Mouse (Mus musculus) CD4-positive, CD25-positive, alpha-beta regulatory T cell, adult 4 months (primary cell): ENCODE measurements around the gene Zyx. TPM values are rescaled to one million over a fixed set of nuclear protein-coding genes. Genes with fewer than 3 reads are reported as not detected.
A peak's percentile ranks its signal among the peaks of the same experiment; 100 is the strongest.

ENCODE experiments used
- ATAC-seq: one replicate; pipeline ENCODE4 v1.8.0; 2017
- polyA plus RNA-seq, 2 experiments: library from polyadenylated mRNA; unstranded; fragments of 100-300 nt; shearing (Covaris generic); gene quantifications; one replicate each; pipeline ENCODE4 v1.2.1; 2017

The Zyx gene
- polyA plus RNA-seq, 2 experiments from 2014 or later: 37.2 to 50.6 TPM

DNA sequence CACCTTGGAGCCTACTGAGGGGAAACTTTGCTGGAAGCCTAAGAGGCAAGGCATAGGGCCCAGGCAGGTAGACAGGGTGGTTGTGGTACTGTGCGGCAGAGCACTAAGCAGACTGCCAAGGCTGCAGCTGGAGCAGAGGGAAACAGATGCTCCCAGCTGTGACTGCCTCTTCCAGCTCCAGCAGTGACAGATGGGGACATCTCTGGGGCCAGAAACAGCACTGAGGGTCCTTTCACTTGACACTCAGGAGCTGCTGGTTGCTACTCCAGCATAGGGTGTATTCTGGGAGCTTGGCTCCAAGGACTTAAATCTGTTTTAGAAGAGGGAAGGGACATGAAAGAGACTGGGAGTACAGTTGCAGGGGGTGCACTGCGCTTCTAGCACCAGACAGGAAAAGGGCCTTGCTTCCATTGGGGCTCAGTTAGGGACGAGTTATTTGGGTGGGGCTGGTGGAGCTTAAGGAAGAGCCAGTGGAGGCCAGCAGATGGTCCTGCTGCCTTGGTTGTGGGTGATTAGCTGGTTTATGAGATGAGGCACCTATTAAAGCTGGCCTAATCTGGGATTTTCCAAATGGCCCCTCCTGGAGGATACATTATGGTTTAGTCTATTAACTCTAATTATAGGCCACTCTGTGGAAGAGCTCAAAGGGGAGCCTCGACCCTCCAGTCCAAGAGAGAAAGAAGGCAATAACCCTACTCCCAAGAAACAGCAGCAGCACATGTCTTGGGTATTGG lies 21.4 kb downstream of the Zyx start:
- ATAC-seq: no peak

DNA sequence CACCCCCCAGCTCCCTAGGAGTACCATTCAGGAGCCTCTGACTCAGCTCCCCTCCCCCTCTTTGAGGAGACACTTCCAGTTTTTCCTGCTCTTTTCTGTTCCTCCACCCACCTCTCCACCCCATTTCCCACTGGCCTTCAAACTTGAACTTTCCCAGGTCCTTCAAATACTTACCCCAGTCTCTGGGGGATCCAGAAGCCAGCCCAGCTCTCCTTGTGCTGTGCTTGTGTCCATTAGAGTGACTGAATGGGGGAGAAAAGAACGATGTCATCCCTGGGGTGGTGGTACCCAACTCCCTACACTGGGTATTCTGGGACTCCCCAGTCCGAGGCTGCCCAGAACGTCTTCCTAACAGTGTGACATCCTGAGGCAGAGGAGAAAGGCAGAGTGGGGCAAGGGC lies 22.6 kb downstream of the Zyx start:
- ATAC-seq: no peak

DNA sequence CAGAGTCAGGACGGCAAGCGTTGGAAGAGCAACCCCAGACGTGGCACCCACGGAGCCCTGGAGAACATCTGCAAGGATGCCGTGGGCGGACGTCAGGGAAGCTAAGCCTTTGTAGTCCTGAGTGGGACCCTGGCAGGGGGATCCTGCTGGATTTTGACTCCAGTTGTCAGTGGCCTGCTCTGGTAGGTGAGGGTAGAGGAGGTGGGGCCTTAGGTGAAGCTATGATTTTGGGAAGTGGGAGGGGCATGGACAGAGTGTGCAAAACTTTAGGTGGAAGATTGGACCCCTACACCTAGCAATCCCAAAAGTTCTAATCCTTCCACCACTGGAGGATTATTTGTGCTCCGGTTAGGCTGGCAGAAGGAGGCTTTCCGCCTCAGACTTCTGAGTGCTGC lies 23.0 kb downstream of the Zyx start:
- ATAC-seq: no peak

DNA sequence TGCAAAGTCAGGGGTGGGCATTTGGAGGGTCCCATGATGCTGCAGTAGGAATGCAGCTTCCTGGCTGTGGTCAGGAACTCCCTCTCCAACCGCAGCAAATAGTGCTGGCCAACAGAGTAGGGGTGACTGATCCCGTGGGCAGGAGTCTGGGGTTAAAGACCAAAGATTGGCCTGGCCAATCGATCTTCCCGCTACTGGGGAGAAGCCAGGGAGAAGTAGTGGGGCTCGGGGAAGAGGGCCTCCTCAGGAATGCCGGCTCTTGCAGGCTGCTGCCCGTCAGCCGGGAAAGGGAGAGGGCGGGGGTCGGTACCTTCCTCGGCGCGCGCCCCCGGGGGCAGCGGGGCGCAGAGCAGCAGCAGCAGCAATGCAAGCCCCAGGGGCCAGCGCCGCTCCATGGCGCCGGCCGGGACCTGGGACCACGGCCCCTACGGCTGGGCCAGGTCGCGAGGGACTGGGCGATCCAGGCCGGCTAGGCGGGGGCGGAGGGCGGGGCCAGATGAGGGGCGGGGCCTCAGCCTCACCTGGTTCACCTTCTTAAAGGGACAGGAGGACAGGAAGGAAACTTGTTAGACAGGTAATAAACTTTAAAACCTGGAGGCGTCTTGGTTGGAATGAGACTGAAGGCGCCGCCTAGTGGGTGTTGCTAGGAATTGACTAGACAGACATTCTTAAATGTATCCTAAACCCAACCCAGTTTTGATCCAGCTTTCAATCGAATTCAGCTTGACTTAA lies 23.6 kb downstream of the Zyx start, which contains the start of gene Epha1:
Gene Epha1 (minus strand): TSS at position 453 of the 732 bp plus-strand sequence.
- ATAC-seq: peak; percentile 76

DNA sequence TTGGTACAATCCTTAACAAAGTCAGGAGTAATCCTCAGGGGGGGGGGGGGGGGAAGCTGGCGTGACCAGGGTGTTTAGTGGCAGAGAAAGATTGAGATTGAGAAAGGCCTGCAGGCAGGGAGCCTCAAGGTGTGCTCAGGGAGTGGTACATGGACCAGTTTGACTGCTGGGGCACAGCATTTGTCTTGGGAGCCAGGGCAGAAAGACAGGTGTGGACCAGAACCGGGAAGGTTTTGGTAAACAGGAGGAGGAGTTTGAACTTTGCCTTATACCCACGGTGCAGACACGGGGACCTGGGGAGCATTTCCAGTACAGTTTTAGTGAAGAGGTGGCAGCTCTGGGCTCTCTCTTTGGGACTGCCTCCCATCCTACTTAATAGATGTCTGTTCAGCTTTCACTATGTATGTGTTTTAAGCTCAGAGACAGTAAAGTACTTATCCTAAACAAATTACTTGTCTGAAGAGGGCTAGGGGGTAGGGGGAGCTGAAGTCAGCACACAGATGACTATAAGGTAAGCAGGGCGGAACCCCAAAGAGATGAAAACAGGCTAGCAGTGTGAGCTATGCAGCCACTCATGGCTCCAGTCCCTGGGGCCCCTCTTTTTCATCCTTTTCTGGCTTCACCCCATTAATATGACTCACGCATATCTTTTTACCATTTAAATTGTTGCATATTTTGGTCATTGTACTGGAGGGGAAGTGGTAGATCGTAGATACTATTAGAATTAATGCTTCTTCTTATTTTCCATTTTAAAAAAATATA lies 24.4 kb downstream of the Zyx start:
- ATAC-seq: no peak

DNA sequence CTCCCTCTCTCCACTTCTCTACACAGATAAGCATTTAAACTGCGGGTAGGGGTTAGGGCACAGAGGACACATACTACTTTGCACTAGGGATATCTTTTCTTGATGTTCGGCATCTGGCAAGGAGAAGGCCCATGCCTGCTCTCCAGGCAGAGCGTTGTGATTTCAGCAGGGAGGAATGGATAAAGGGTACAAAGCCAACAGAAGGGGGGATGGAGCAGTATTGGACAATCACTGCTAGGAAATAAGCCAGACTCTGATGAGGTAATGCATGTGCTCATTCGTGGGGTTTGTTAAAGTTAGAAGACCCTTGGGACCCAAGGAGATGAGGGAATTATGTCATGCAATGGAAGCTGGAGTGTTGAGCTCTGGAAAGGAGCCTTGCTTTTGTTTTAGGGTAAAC lies 25.3 kb downstream of the Zyx start:
- ATAC-seq: no peak

DNA sequence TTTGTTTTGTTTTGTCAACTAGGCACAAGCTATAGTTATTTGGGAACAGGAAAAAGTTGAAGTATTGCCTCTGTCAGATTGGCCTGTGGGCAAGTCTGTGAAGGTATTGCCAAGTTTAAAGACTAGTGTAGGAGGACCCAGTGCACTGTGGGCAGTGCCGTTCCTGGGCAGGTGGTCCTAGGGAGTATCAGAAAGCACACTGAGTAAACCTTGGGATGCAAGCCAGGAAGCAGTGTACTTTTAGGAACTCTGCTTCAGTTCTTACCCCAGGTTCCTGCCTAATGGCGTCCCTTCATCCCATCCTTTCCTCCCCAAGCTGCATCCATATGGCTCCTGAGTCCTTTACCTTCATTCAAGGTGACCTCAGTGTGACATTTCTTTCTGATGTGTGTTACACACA lies 25.7 kb downstream of the Zyx start:
- ATAC-seq: no peak

DNA sequence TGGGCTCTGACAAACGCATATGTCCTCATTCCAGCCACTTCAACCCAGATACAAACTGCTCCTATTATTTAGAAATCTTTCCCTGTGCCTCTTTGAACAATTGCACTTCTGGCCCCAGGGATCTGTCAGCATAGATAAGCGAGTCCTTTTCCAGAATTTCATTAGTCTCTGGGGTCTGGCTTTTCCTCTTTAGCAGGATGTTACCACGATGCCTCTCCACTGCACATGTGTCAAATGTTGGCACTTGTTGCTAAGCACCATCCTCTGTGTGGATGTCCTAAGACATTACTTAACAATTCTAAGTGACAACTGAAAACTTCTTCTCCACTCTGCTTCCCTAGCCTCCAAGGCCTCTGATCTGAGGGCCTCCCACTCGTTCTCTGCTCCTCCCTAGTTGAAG lies 26.6 kb downstream of the Zyx start:
- ATAC-seq: no peak

DNA sequence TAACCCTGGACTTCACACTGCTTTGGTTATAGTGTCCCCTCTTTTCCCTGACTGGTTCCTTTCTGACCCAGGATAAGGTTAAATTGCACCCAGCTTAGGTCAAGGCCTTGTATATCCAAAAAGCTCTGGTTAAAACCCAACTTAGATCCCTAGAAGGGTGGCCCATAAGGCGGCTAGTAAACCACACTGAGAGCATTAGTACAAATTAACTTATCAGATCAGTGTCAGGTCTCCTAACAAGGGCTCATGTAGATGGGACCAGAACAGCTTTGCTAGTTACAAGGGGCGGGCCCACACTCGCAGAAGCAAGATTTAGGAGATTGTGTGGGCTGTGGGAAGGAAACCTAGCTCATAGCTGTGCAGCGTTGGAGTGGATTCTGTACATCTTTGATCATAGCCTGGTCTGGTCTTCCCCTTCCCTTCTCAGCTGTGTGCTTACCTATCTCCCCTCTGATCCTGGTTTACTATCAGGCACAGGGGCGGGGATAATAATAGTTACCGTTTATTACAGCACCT lies 27.1 kb downstream of the Zyx start:
- peak; percentile 35 for ATAC-seq

DNA sequence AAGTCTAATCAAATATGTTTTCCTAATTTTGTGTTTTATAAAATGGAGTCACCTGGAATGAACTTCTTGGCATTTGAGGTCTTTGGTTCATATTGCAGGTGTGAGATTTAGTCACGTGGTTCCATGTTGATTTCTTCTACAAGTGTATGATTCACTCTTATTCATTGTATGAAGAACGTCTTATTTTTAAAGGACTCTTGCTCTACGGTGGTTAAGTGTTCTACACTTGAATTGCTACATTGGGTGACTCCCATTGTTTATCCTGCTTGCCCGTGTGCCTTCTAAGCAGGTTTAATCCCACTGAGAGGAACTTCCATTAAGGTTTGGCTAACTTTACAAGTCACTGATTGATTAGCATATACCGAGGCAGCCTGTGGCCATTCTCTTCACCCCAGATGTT lies 27.9 kb downstream of the Zyx start:
- no peak for ATAC-seq

DNA sequence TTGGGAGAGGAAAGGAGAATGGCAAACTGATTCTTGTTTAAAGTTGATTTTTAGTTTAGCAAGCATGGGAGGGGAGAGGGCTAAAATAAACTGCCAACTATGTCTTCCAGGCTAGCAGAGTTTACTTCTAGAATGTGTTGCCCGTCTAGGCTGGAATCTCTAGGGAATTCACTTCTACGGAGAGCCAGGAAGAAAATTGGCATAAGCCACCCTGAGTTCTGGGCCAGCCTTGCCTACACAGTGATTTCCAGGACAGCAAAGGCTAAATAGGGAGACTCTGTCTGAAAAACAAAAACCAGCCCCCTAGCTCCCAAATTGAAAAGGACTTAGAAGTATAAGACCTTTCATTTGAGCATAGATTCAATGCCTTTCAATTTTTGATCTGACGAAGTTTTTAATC lies 30.1 kb downstream of the Zyx start:
- ATAC-seq: no peak

DNA sequence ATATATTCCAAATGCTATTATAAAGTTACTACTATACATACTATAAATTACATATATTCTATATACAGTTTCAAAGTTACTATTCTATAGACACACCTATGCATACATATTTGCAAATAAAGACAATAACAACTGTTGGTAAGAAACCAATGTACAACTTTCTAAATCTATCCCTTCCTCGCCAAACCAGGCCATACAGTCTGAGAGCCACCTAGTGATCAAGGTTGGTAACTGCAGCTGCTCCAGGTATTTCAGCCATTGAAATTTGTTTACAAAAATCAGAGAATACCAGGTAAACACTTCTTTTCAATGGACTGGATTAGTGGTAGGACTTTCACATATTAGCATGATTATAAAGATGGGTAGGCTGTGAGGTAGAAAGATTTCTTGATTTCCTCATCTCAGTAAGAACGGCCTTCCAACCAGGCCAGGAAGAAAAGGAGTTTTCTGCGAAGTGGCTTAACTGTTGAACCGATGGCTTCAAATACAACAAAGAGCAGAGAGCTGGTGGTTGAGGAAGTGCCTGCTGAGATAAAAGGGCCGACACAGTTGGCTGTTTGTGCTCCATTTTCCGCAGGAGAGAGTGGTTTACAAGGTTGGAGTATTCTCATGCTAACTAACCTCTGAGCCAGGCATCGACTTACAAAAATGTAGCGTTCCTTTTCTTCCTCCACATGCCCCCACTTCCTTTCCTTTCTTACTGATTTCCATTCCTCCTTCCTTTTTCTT lies 31.1 kb downstream of the Zyx start:
- ATAC-seq: peak; percentile 77

DNA sequence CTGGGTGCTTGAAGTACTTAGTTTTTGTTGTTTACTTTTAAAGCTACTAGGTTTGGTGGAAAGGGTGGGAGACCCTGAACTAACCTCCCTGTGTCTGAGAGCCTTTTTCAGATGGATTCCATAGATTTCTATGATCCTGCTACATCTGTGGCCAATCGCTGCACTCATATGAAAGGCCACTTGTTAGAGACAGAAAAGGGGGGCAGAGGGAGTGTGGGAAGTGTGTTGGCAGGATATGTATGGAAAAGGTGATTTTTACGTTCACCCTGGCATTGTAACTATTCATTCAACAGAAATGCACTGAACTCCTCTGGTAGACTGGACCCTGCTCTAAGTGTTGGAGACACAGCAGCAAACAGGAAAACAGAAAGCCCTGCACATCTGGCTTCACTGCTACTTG lies 31.8 kb downstream of the Zyx start:
- no peak for ATAC-seq

DNA sequence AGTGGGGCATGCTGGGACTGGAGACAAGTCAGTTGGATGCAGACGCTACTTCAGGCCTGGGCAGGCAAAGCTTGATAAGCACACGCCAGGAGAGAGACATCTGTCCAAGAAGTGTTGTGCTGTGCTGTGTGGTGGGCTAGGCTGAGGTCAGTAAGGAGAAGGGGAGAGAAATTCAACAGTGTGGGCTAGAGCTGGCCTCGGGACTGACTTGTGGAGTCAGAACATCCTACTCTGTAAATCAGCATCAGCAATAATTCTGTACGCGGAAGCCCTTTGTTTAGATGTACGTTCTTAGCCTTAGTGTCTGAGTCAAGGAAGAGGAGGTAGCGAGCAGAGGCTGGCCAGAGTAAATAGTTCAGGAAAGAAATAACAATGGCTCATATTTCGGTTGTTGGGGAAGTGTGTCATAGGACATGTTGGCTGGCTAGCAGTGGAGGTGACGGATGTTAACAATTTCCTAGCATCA lies 32.5 kb downstream of the Zyx start:
- ATAC-seq: no peak

DNA sequence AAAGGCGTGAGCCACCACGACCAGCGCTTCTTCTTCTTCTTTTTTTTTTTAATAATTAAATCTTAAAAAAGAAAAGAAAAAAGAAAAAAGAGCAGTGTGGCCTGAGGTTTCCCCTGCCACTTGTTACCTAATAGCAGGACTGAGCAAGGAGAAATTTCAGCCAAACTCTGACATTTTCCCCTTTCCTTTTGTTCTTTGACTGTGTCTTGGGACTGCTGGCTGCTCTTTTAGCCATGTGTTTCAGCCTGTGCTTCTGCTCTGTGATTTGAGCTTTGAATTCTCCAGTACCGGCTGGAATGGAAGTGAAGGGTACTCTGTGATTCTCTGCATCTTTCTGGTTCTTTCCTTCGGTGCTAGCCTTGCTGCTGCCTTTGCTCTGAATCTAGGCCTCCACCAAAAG lies 33.9 kb downstream of the Zyx start:
- ATAC-seq: no peak

DNA sequence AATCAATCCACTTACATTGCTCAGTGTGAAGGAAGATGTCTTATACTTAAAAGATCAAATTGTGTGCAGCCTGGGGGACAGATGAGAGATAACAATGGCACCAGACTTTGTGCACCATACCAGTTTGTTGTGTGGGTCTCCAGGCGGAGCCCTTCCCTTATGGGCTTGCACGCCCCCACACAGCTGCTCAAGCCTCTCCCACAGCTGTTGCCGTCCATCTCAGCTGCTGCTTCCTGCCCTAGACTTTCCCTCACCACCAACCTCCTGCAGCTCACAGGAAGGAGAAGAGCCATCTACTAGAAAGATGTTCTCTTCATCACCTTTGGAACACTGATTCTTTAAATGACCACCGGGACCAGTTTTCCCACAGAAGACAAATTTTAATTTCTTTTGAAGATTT lies 36.2 kb downstream of the Zyx start:
- no peak for ATAC-seq

DNA sequence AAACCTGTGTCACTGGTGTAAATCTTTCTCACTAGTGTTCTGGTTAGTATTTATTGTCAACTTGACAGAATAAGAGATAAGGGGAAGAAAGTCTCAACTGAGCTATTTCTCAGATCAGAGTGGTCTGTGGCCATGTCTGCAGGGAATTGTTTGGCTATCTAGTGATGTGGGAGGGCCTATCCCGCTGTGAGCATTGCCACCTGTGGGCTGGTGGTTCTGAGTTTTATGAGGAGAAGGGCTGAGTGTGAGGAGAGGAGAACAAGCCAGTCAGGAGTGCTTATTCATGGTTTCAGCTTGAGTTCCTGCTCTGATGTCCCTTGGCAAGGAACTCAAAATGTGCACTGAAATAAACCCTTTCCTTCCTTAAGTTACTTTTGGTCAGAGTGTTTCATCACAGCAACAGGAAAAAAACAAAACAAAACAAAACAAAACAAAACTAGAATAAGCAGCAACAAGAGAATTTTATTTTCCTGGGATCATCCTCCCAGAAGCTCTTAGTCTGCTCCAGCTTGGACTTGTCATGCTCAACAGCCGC lies 42.4 kb downstream of the Zyx start:
- no peak for ATAC-seq

DNA sequence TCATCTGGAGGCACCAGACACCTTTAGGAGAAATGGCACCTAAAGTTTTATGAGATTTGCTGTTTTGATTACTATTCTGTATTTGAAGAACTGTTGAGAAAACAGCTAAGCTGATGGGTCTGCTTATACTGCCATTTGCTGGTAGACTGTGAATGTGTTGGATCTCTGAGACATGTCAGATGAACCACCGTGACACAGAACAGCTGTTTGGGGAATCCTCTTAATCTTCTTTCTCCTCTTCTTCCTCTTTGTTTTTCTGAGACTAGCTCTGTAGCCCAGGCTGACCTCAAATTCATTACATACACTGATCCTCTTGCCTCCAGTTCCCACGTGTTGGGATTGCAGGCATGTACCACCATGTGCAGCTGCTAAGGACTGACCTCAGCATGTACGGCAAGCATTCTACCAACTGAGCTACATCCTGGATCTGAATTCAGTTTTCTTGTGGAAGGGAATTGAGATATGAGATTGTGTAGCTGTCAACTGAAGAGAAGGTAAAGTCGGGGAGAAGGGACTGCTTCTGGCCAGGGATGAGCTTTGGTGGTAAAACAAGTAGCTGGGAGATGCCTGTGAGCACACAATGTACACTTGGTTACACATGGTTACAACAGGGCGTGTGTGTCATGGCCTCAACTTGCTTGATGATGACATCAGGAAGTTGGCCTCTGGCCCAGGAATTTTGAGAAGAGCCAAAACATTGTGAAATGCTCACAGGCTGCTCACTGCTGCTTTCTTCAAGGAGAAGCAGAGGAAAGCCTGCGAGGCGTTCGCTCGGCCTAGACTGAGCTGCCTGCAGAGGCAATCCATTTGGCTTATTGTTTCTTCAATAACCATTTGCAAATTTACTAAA lies 46.8 kb downstream of the Zyx start:
- no peak for ATAC-seq

DNA sequence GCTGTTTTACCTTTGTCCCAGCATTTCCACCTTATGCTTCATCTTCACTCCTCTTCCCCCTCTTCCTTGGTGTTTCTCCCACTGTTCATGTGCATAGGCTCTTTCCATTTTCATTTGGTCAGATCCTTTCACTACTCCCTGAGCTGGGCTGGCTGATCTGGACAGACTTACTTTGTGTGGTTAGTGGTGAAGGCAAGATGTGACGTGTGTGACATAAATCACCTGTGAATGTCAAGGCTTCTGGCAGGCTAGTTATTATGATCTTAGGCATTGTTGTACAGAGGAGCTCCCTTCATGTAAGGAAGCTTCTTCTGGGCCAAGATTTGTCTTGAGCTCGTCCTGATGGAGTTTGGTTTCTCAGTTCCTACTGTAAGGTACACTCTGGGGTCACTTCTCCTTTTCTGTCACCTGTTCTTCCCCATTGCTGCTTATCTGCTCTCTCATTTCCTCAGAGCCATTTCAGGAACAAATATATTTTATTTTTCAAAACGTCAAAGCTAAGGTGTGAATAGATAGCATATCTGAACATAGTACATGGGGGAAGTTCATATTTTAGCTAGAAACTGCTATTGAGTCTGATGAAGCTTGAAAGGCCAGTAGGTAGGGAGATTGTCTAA lies 47.7 kb downstream of the Zyx start:
- ATAC-seq: no peak

DNA sequence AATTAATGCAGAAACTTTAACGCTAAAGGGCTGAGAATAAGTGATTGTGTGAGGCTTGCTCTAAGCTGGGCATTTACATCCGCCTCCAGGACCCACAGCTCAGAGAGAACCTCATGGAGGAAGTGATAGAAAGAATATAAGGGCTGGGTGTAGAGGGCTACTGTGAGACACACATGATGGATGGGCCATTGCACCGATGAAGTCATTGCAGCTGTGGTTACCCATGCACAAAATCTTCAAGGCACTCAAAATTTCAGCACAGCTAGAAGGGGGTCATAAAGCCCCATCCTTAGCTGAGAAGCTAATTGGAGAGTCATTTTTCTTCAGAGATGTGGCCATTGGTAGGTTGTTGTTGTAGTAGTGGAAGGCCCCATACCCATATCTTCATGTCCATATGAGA lies 48.9 kb downstream of the Zyx start:
- ATAC-seq: no peak

DNA sequence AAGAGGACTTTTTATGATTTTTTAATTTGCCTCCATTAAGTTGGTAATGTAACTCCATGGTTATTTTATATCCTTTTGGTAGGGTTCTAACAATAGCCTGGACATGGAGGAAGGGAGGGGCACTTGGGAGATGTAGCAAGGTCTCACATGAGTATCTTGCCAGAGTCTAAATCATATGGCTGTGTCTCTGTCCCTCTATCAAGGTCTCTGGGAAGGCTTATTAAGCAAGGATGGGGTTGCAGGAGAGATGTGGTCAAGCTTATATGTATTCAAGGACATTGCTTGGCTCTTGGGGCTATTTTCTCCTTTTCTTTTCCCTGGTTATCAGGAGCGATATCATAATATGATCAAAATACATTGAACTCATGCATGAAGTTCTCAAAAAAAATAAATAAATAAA lies 49.6 kb downstream of the Zyx start:
- no peak for ATAC-seq
